ENCODE assay signal across 7 mouse cellular contexts in genomic region chr7:45515436-45515835, GRCm38 (mm10). TPM values are rescaled to one million over a fixed set of nuclear protein-coding genes. Genes with fewer than 3 reads are reported as not detected.
DNase-seq lines count a peak whose midpoint lies in the region; ATAC-seq and TF ChIP-seq lines count a peak whose summit lies in the region.

No protein-coding gene starts in this region.

- no peak overlapping the region for H3K27ac ChIP-seq in lung, postnatal 0 days (ENCODE audit: low read length)

- no peaks in the 10 kb centered on the region for H3K27me3 ChIP-seq in lung, postnatal 0 days (replicated peaks; ENCODE audit: insufficient read depth, low read length)

- no peaks in the 10 kb centered on the region for H3K4me1 ChIP-seq in lung, postnatal 0 days (ENCODE audit: insufficient read depth, low read depth, low read length)

- no peak for TF ChIP-seq CTCF in lung, postnatal 0 days (IDR thresholded peaks at IDR 0.05)

- WGBS in lung, postnatal 0 days, result 39% methylated on average over 16 of the region's 16 CpGs

- peak overlapping the region; percentile 14; the same call in 1 of the 2 replicates for H3K4me2 ChIP-seq in lung, postnatal 0 days (replicated peaks; ENCODE audit: low read depth, low read length)

- H3K9ac ChIP-seq in lung, postnatal 0 days (replicated peaks; ENCODE audit: low read depth), result no peak overlapping the region

- peak; percentile 81 for DNase-seq in lung, postnatal 0 days (ENCODE audit: low spot score)
- no peak for DNase-seq in lung, postnatal 14 days
- DNase-seq in c-Kit-positive CD71-positive TER-119-positive erythroid progenitor cells, embryonic 14.5 days (ENCODE audit: low spot score), result peak; percentile 83
- DNase-seq in thymus, postnatal 14 days, result no peak

- peak; percentile 32 for ATAC-seq in lung, postnatal 0 days
- ATAC-seq in erythroid progenitor cell, adult 5-6 weeks (replicated peaks; ENCODE audit: low FRiP score, poor library complexity, severe bottlenecking), result peak; percentile 74
- peak; percentile 78 for ATAC-seq in megakaryocyte progenitor cell, adult 5-6 weeks (replicated peaks; ENCODE audit: poor library complexity)
- ATAC-seq in frontal cortex, adult (ENCODE audit: low TSS enrichment), result no peak

- no peaks in the 10 kb centered on the region for H3K36me3 ChIP-seq in lung, postnatal 0 days (ENCODE audit: insufficient read depth, low read length)

- H3K4me3 ChIP-seq in lung, postnatal 0 days (ENCODE audit: low read depth, low read length), result no peak overlapping the region

- no peaks in the 10 kb centered on the region for H3K9me3 ChIP-seq in lung, postnatal 0 days (ENCODE audit: low read length)

- no peak for TF ChIP-seq EP300 in lung, postnatal 0 days (IDR thresholded peaks at IDR 0.05)

RNA-seq across cellular contexts. Expression of gene Nucb1, which starts 5.2 kb away (rescaled TPM):
- 203 and 213 TPM in 2 replicates for polyA plus RNA-seq in lung, postnatal 0 days (2015; fragmentation: Nextera tagmentation; extraction: Ambion mirVana)
- total RNA-seq in erythroid progenitor cell, adult 5-6 weeks (2015; ENCODE audit: low replicate concordance), result 164 and 168 TPM in 2 replicates
- total RNA-seq in erythroid progenitor cell, adult 5-6 weeks (2017; ENCODE audit: low replicate concordance), result 789 and 905 TPM in 2 replicates
- 112 and 114 TPM in 2 replicates for total RNA-seq in megakaryocyte progenitor cell, adult 5-6 weeks (2015)
- total RNA-seq in megakaryocyte progenitor cell, adult 5-6 weeks (2017), result 387 and 408 TPM in 2 replicates

RNA-seq across cellular contexts. Expression of gene Ppp1r15a, which starts 10.6 kb away (rescaled TPM):
- 36.6 and 39.1 TPM in 2 replicates for polyA plus RNA-seq in lung, postnatal 0 days (2015; fragmentation: Nextera tagmentation; extraction: Ambion mirVana)
- total RNA-seq in erythroid progenitor cell, adult 5-6 weeks (2015; ENCODE audit: low replicate concordance), result 814 and 867 TPM in 2 replicates
- 569 and 633 TPM in 2 replicates for total RNA-seq in erythroid progenitor cell, adult 5-6 weeks (2017; ENCODE audit: low replicate concordance)
- total RNA-seq in megakaryocyte progenitor cell, adult 5-6 weeks (2015), result 46.2 and 56.7 TPM in 2 replicates
- 70.0 and 90.7 TPM in 2 replicates for total RNA-seq in megakaryocyte progenitor cell, adult 5-6 weeks (2017)

RNA-seq across cellular contexts. Expression of gene Plekha4, which starts 10.7 kb away (rescaled TPM):
- polyA plus RNA-seq in lung, postnatal 0 days (2015; fragmentation: Nextera tagmentation; extraction: Ambion mirVana), result 2.0 and 2.1 TPM in 2 replicates
- total RNA-seq in erythroid progenitor cell, adult 5-6 weeks (2015; ENCODE audit: low replicate concordance), result 7.2 TPM in 1 of 2 replicates, not detected in the other
- 0.08 and 0.90 TPM in 2 replicates for total RNA-seq in erythroid progenitor cell, adult 5-6 weeks (2017; ENCODE audit: low replicate concordance)
- 0.67 TPM in 1 of 2 replicates, not detected in the other for total RNA-seq in megakaryocyte progenitor cell, adult 5-6 weeks (2015)
- 0.04 and 0.34 TPM in 2 replicates for total RNA-seq in megakaryocyte progenitor cell, adult 5-6 weeks (2017)

RNA-seq across cellular contexts. Expression of gene Dhdh, which starts 26.8 kb away (rescaled TPM):
- 3.5 and 4.5 TPM in 2 replicates for polyA plus RNA-seq in lung, postnatal 0 days (2015; fragmentation: Nextera tagmentation; extraction: Ambion mirVana)
- 0.42 and 3.6 TPM in 2 replicates for total RNA-seq in erythroid progenitor cell, adult 5-6 weeks (2015; ENCODE audit: low replicate concordance)
- total RNA-seq in erythroid progenitor cell, adult 5-6 weeks (2017; ENCODE audit: low replicate concordance), result 1.0 and 1.6 TPM in 2 replicates
- 18.6 and 22.4 TPM in 2 replicates for total RNA-seq in megakaryocyte progenitor cell, adult 5-6 weeks (2015)
- total RNA-seq in megakaryocyte progenitor cell, adult 5-6 weeks (2017), result 18.1 and 20.7 TPM in 2 replicates

RNA-seq across cellular contexts. Expression of gene Gm45808, which starts 28.8 kb away (rescaled TPM):
- polyA plus RNA-seq in lung, postnatal 0 days (2015; fragmentation: Nextera tagmentation; extraction: Ambion mirVana), result not detected in 2 replicates
- total RNA-seq in erythroid progenitor cell, adult 5-6 weeks (2015; ENCODE audit: low replicate concordance), result not detected in 2 replicates
- total RNA-seq in erythroid progenitor cell, adult 5-6 weeks (2017; ENCODE audit: low replicate concordance), result 4.9 TPM in 1 of 2 replicates, not detected in the other
- total RNA-seq in megakaryocyte progenitor cell, adult 5-6 weeks (2015), result not detected in 2 replicates
- not detected in 2 replicates for total RNA-seq in megakaryocyte progenitor cell, adult 5-6 weeks (2017)

Comparison
In these comparisons a context has a peak if more than half of its experiments do, and no peak if none do; other contexts are left out.
1. DNase-seq: peak in lung, postnatal 0 days (single experiment) and c-Kit-positive CD71-positive TER-119-positive erythroid progenitor cells, embryonic 14.5 days (single experiment); none in lung, postnatal 14 days (single experiment) and thymus, postnatal 14 days (single experiment).
2. RNA of gene Ppp1r15a, which starts 10.6 kb away (total RNA-seq): 569 to 867 TPM in erythroid progenitor cell, adult 5-6 weeks; 46.2 to 90.7 TPM in megakaryocyte progenitor cell, adult 5-6 weeks; every median in the first group is over 4 times any median in the second.